Mouse (Mus musculus) E14TG2a.4 (cell line): ENCODE results near the gene Robo1.

Source experiments
- H3K27me3 ChIP-seq: 2 replicates; pipeline ENCODE4 v1.6.1; 2014; ENCODE audit warnings: low read length, control low read depth; ENCODE audit not compliant: insufficient read depth
- H3K36me3 ChIP-seq: 2 replicates; pipeline ENCODE4 v1.6.1; 2014; ENCODE audit warnings: low read length, control low read depth; ENCODE audit not compliant: insufficient read depth
- H3K4me1 ChIP-seq: replicated peaks from 2 replicates; pipeline ENCODE4 v1.6.1; 2014; ENCODE audit warnings: low read depth, low read length, control low read depth
- H3K4me3 ChIP-seq: replicated peaks from 2 replicates; pipeline ENCODE4 v1.5.1; 2014; ENCODE audit warnings: mild to moderate bottlenecking, low read length
- H3K9me3 ChIP-seq: 2 replicates; pipeline ENCODE4 v1.6.1; 2014; ENCODE audit warnings: low read length, control low read depth
- CTCF ChIP-seq: conservative IDR thresholded peaks from 2 replicates; pipeline ENCODE4 v1.5.1; 2014; ENCODE audit warnings: low read length
- NANOG ChIP-seq: IDR thresholded peaks from 2 replicates; pipeline ENCODE4 v1.6.1; 2014; ENCODE audit warnings: borderline replicate concordance, low read length, mixed read lengths
- POU5F1 ChIP-seq: IDR thresholded peaks from 2 replicates; pipeline ENCODE4 v1.6.1; 2014; ENCODE audit warnings: low read length, borderline replicate concordance

Robo1 gene

GRCm38 (mm10) chr16:72914068-72914630, 606.0 kb downstream of the Robo1 start:
- Histone ChIP-seq H3K27me3 (no peaks in the 10 kb centered on the region), H3K9me3 (no peaks in the 10 kb centered on the region), H3K4me3 (no peak overlapping the region), H3K36me3 (no peaks in the 10 kb centered on the region), H3K4me1 (no peaks in the 10 kb centered on the region)
- TF ChIP-seq CTCF (no peak), NANOG (no peak), POU5F1 (no peak)

DNA sequence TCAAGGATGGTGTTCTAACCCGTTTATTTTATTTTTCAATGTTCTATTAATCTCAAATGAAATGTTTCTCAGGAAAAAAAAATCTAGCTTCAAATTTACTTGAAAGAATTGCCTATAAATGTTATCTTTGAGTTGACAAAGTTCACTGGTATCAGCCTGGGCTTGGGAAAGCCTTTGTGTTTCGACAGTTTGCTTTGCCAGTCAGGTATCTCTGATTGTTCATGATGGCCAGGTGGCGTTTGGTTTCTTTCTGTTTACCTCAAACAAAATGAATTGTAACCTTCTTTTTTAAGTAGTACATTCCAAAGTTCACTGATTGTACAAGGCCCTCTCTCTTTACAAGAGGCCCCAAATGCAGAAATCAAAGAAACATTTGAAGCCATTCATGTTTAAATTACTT, 611.9 kb downstream of the Robo1 start:
- TF ChIP-seq CTCF (no peak), NANOG (no peak), POU5F1 (no peak)
- 0 out of 2 replicates have a peak, but pooled peaks cover 5% of the 10 kb centered on the region for H3K4me1 ChIP-seq

DNA sequence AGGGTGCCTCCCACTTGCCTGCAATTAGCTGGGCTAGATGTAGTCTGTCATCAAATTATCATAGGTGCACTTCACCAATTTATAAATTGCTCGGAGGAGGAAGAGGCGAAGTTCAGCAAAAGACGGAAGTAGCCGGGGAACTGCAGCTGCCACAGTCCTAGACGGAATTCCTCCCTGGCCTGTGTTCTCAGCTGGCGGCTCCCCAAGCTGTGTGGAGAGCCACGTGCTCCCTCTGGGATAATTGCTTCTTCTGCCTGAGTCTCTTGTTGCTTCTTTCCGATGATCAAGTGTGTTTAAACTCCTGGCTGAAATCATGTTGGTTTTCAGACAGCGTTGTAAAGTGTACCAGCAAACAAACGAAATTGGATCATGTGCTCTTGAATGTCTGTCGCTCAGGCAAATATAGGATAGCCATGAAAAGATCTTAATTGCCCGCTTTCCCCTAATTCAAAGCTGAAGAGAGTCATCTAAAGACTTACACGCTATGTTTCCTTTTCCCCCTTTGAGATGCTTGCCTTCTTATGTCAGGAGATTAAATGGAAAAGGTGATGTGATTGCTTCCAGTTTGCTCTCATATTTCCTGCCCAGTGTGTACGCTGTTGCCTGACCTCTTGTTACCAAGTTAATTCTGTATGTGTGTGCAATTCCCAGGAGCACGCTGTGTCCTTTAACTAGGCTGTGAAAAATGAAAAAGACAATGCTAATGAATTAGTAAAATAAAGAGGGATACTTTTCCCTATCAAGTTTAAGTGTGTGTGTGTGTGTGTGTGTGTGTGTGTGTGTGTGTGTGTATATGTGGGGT, 616.5 kb downstream of the Robo1 start:
- 0 out of 2 replicates have a peak, but pooled peaks cover 5% of the 10 kb centered on the region for H3K4me1 ChIP-seq
- H3K9me3 ChIP-seq, result no peaks in the 10 kb centered on the region
- TF ChIP-seq POU5F1 (no peak), NANOG (no peak), CTCF (no peak)
- no peak overlapping the region for H3K4me3 ChIP-seq
- H3K36me3 ChIP-seq, result no peaks in the 10 kb centered on the region
- no peaks in the 10 kb centered on the region for H3K27me3 ChIP-seq

More for the DNA sequence above, 611.9 kb downstream of the Robo1 start:
- Histone ChIP-seq H3K4me3 (no peak overlapping the region), H3K27me3 (no peaks in the 10 kb centered on the region), H3K36me3 (no peaks in the 10 kb centered on the region), H3K9me3 (no peaks in the 10 kb centered on the region)

GRCm38 (mm10) chr16:72928525-72929122, 620.5 kb downstream of the Robo1 start:
- Histone ChIP-seq H3K9me3 (no peaks in the 10 kb centered on the region), H3K27me3 (no peaks in the 10 kb centered on the region), H3K4me3 (no peak overlapping the region), H3K4me1 (0 out of 2 replicates have a peak, but pooled peaks cover 5% of the 10 kb centered on the region), H3K36me3 (no peaks in the 10 kb centered on the region)
- TF ChIP-seq POU5F1, result no peak
- TF ChIP-seq NANOG, result no peak
- TF ChIP-seq CTCF, result no peak

DNA sequence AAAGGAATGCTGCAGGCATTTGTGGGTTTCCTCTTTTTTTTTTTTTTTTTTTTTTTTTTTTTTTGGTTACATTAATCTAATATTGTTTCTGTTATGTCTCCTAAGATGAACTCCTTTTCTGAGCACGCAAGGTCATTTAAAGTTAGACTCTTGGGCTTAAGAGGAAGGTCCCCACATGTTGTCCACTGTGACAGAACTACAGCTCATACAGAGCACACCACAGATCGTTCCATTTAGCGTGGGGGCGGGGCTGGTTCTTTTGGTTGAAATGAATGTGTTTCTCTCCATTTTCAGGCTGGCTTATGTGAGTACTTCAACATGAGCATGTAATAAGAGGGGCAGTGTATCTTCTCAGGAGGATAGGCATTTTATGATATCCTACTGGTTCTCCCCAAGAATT, 622.8 kb downstream of the Robo1 start:
- H3K27me3 ChIP-seq, result no peaks in the 10 kb centered on the region

DNA sequence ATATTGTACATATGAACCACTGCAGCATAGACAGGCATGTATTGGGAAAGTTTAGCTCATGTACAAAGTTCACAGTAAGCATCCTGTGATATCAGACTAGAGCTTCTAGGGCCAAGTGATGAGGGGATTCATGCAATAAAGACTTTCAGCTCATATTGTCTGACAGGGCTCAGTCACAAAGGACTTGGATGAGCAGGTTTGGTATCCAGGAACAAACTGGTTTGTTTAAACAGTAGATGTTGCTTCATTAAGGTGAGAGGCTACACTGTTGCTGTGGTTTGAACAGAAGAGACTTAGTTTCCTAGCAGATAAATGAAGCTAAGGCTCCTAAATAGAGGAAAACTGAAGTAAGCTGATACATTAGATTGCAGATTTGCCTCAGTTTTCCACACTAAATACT, 626.8 kb downstream of the Robo1 start:
- H3K27me3 ChIP-seq, result no peaks in the 10 kb centered on the region
- no peak for TF ChIP-seq NANOG
- no peak for TF ChIP-seq CTCF
- TF ChIP-seq POU5F1, result no peak

More for the DNA sequence above, 622.8 kb downstream of the Robo1 start:
- H3K36me3 ChIP-seq, result no peaks in the 10 kb centered on the region
- TF ChIP-seq CTCF (no peak), POU5F1 (no peak), NANOG (no peak)
- no peaks in the 10 kb centered on the region for H3K9me3 ChIP-seq
- no peak overlapping the region for H3K4me3 ChIP-seq
- H3K4me1 ChIP-seq, result no peaks in the 10 kb centered on the region

DNA sequence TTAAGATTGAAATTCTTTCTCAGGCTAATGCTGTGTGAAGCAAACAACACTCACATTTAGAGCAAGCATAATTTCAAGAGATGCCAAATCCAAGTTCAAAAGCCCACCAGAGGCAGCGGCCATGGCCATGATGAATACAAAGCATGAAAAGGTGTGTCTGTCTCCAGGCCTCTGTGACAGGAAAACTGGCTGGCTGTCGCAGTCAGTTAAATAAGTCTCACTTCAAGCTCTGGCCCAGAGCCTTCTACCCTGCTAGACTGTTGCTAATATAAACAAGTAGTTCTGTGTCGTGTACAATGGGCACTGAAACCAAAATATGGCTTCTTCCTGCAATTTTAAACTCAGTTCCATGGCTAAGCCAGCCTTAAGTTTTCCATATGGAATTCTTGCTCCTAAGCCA, 629.1 kb downstream of the Robo1 start:
- TF ChIP-seq NANOG (no peak), CTCF (no peak), POU5F1 (no peak)
- H3K4me1 ChIP-seq, result no peaks in the 10 kb centered on the region
- H3K4me3 ChIP-seq, result no peak overlapping the region
- H3K27me3 ChIP-seq, result no peaks in the 10 kb centered on the region
- no peaks in the 10 kb centered on the region for H3K36me3 ChIP-seq
- no peaks in the 10 kb centered on the region for H3K9me3 ChIP-seq

More for the DNA sequence above, 626.8 kb downstream of the Robo1 start:
- H3K4me1 ChIP-seq, result no peaks in the 10 kb centered on the region
- no peaks in the 10 kb centered on the region for H3K36me3 ChIP-seq
- H3K9me3 ChIP-seq, result no peaks in the 10 kb centered on the region
- no peak overlapping the region for H3K4me3 ChIP-seq

GRCm38 (mm10) chr16:72939862-72940261, 631.8 kb downstream of the Robo1 start:
- Histone ChIP-seq H3K36me3 (no peaks in the 10 kb centered on the region), H3K4me1 (no peaks in the 10 kb centered on the region), H3K27me3 (no peaks in the 10 kb centered on the region), H3K4me3 (no peak overlapping the region), H3K9me3 (no peaks in the 10 kb centered on the region)
- TF ChIP-seq NANOG (no peak), CTCF (no peak), POU5F1 (no peak)
